Mouse (Mus musculus) fibroblast of lung, adult 2 months (primary cell): ENCODE results near the gene Slc22a5.

Experiments used
- DNase-seq: peaks from one replicate; pipeline ENCODE4 v3.0.0-alpha.2; 2011; ENCODE audit warnings: low read depth

Gene Slc22a5

GRCm38 (mm10) chr11:53839663-53840642 lies 51.5 kb downstream of the Slc22a5 start:
- DNase-seq: no peak

- DNase-seq: no peak
These were observed 52.3 kb downstream of the Slc22a5 start for GRCm38 (mm10) chr11:53839147-53839546.

- no peak for DNase-seq
These were observed 53.7 kb downstream of the Slc22a5 start for GRCm38 (mm10) chr11:53837731-53838130.

- no peak for DNase-seq
These were observed 56.0 kb downstream of the Slc22a5 start for GRCm38 (mm10) chr11:53835379-53836010.

GRCm38 (mm10) chr11:53825409-53825808 lies 66.1 kb downstream of the Slc22a5 start:
- no peak for DNase-seq

- DNase-seq: no peak
These were observed 69.5 kb downstream of the Slc22a5 start for GRCm38 (mm10) chr11:53821945-53822338.

GRCm38 (mm10) chr11:53821230-53821944 lies 70.1 kb downstream of the Slc22a5 start:
- DNase-seq: peak; percentile 74

- no peak for DNase-seq
These were observed 70.8 kb downstream of the Slc22a5 start for GRCm38 (mm10) chr11:53820516-53821170.

- DNase-seq: no peak
These were observed 71.9 kb downstream of the Slc22a5 start for GRCm38 (mm10) chr11:53819511-53819910.

- DNase-seq: no peak
These were observed 72.7 kb downstream of the Slc22a5 start for GRCm38 (mm10) chr11:53818794-53819193.

GRCm38 (mm10) chr11:53816841-53817375 lies 74.6 kb downstream of the Slc22a5 start:
- no peak for DNase-seq

GRCm38 (mm10) chr11:53814810-53815209 lies 76.7 kb downstream of the Slc22a5 start:
- DNase-seq: no peak
